Mouse (Mus musculus) CD4-positive helper T cell, adult 2 months (primary cell): ENCODE data around the gene Rfesd.
A peak's percentile ranks its signal among the peaks of the same experiment; 100 is the strongest.

ENCODE experiments used
- DNase-seq: peaks from one replicate; pipeline ENCODE4 v3.0.0-alpha.2; 2012; ENCODE audit warnings: low read depth, missing footprints, low spot score

The Rfesd gene

DNA sequence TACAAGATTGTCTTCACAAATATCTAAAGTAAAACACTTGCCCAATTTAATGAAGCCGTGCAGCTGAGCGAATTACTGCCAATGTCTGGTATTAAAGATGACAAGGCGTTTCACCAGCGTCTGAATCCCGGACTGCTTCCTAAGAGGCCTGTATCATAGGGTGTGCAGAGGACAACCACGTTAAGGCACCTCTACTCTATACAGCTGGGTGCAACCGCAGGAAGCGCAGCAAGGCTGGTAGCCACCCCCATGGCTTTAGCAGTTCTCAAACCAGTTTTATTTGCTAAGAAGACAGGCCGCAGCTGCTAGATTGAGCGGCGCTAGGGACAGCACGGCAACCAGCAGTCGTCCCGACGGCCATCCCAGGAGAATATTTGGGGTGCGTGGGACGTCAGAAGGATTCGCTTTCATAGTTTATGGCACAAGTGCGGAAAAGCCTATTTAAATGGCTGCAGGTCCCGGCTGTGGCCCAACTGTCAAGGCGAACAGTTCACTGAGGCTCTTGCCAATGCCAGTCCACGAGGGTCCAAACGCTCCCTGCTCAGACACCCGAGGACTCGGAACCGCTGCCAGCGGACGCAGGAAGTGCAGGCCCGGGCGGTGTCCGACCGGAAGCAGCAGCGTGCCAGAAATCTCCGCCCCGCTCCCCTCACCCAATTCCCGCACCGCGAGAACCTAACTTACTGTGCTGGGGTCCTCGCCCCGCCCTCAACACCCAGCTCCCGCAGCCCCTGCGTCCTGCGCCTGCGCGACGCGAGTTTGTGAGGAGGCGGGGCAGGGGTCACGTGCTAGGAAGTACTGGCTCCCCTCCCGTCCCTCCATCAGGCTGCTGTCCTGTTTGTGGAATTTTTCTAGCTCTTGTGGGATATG, at the start of gene Rfesd:
Gene Rfesd (minus strand): TSS at position 746 of the 870 bp plus-strand sequence.
- DNase-seq: peak; percentile 98

DNA sequence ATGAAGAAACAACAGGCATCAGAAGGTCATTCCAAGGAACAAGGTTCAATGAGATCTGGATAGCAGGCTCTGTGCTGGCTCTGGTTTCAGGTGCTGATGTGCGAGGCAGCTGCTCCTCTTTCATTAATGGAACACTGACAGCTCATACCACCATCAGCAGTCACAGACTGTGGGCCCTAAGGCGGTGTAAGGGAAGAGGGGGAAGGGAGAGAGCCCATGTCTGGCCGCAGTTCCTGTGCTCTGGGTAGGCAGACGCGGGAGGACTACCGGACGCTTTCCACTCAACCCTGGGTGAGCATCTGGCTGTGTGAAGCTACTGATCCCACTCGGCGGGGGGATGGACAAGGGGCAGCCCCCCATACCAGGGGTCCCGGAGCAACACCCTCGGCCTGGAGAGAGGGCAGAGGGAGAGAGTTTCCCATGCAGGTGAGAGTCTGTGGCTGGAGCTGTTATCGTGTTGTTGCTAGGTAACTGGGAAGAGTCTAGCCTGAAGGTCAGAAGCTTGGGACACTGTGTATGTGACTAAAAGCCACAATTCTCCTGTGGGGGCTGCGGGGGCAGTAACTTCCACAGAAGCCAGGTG, 45.9 kb upstream of the Rfesd start:
- no peak for DNase-seq

DNA sequence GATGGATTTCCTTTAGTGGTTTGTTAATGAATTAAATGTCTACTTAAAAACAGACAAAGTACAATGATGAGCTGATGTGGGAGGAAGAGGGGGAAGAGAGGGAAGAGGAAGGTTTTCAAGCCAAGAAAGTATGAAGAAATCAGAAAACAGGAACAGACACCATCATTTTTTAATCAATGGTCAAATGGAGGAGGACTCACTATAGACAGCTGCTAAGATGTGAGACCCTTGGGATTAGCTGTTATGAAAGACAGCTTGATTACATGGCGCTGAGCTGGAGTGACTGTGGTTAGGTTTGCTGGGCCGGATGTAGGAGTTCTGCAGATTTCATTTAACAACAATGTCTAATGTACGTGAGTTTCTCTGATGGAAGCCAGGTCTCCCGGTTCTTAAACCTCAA, 45.0 kb upstream of the Rfesd start:
- DNase-seq: no peak

DNA sequence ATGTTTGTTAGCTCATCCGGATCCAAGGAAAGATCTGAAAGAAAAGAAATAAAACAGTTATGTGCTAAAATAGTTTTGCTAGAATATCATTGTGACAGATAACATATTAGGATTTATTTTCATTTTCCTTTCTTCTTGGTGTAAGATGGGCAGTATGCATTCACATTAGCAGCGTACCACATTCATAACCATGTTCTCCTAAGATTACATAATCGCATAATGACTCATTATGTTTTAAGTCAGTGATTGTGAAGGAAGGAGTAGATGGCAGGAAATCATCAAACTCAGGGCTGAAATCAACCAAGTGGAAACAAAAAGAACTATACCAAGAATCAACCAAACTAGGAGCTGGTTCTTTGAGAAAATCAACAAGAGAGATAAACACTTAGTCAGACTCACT, 44.0 kb upstream of the Rfesd start:
- DNase-seq: no peak

DNA sequence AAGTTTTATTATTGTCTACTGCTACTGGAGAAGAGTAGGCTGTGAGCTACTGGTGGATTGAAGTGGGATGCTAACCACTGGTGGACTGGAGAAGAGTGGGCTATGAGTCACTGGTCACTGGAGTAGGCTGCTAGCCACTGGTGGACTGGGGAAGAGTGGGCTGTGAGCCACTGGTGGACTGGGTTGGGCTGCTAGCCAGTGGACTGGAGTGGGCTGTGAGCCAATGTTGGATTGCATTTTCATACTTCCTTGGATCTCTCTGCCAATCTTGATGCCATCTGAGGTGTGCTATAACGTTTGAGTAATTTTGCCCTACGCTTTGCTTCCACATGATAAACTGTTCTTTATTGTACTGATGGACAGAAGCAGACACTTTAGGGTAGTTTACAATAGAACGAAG, 43.6 kb upstream of the Rfesd start:
- no peak for DNase-seq

DNA sequence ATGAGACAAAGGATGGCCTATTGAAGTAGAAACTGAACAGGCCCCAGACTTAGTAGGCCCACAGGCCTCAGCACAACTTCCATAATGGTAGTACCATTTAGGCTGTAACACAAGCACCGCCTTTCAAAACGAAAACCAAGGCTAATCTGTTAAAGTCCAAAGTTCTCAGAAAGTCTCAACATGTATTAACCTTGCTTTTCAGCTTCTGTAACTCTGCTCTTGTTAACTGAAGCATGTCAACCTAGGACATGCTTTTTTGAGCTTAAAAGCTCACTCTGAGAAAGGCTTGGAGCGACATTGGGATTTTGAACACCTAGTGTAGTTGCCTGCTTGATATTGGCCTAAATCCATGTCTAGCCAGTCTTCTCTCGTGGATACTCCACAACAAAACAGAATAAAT, 41.1 kb upstream of the Rfesd start:
- DNase-seq: no peak

DNA sequence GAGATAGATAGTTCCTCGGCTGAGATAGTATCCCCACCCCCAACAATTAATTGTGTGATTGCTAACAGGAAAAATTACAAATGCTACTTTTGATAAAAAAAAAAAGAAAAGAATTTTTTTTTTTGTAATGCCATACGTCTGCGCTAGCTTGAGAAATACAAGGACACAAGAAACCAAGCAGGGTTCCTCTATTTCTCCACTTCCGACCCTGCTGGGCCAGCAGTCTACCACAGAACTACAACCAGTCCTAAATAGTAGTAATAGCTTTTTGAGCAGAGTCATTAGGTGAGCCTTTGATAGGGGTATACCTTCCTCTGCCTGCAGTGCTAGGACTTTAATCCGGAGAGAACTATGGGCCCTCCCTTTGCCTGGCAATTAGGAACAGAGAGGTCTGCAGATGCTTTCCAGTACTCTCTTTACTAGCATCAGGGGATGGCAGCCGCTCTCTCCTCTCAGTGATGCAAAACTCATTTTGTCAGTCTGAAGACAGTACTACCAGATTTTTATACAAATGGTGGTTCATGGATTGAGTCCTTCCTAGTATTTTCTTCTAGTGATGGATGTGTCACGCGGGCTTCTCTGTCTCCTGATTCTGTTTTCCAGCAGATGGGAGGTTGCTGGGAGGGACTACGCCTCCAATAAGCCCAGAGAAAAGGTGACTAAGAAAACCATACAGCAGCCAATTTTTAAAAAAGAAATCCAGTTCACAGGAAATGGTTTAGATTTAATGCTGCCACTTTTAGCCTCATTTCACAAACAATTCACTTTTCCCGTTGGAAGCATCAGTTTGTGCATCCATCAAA, 38.9 kb upstream of the Rfesd start:
- no peak for DNase-seq

DNA sequence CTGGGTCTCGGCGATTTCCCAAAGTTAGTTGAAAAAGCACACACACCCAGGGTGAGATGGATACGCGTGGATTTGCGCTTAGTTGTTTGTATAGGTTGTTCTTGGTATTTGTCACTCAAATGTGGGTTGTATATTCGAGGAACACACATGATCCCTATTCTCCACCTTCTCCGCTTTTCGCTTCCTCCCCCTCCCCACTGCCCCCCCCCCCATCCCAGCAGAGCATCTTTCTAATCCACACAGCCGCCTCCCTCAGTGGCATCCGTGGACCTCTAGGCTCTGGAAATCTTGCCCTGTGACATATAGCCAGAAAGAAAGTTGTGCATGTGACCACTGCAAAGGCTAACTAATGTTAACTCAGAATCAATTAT, 38.4 kb upstream of the Rfesd start, which contains the start of gene Gpr150:
Gene Gpr150 (minus strand): TSS at position 101 of the 371 bp plus-strand sequence.
- DNase-seq: no peak

DNA sequence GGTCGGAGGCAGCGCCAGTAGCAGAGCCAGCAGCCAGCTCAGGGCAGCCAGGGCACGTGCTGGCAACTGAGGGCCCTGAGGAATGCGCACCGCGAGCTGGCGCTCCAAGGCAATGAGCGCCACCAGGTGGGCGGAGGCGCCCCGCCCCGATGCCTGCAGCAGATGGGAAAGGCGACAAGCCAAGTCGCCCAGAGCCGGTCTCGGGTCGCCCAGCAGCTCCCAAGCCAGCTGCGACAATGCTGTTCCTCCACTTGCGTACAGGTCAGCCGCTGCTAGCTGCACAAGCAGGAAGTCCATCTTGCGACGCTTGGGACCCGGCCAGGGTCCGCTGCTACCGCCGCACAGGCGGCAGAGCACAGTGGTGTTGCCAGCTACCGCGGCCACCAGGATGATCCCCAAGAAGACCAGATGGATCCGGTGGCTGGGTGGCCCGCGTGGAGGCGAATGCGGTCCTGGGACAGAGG, 37.8 kb upstream of the Rfesd start:
- peak; percentile 54 for DNase-seq

DNA sequence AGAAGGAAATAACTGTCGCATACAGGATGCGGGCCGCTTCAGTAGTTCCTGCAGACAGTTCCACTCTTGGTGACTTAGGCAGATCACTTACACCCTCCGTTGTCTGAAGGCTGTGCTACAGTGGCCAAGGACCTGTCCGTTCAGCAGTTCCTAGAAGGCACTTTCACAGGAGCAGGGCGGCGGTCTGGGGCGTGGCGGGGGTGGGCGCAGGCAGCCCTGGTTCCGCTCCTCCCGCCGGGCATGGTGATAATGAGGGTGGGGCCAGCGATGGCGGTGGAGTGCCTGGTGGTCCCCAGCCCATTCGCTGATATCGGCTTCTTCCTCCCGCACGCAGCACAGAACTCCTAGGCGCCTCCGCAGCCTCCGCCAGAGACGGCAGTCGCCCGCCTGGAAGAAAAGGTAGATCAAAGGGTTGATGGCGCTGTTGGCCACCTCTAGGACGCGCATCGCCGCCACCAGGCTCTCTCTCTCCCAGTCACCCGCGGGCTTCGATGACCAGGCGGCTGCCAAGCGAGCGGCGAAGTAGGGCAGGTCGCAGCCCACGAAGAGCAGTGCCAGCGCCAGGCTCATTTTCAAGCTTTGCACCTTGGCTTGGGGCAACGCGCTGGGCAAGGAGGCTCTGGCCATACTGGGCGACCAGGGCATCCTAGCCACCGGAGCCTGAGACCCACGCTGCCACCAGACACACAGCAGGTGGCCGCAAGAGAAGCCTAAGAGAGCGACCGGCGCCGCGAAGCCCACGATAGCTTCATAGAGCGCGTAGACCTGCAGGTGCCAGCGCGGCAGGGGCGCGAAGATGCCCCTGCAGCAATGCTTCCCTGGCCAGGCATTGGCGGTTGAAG, 37.1 kb upstream of the Rfesd start:
- peak; percentile 14 for DNase-seq

DNA sequence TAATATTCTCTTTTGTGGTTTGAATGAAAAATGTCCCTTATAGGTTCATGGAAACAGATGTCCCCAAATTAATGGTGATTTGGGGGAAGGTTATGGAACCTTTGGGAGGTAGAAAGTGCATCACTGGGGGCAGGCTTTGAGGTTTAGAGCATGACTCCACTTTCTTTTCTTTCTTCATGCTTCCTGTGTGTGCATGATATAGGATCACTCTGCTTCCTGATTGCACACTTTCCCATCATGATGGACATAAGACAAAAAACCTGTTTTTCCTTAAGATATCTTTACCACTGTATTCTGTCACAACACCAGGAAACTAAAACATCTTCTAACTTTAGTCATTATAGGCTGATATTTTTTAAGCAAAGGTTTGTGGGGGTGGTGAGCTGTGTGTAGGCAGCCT, 26.5 kb upstream of the Rfesd start:
- no peak for DNase-seq

DNA sequence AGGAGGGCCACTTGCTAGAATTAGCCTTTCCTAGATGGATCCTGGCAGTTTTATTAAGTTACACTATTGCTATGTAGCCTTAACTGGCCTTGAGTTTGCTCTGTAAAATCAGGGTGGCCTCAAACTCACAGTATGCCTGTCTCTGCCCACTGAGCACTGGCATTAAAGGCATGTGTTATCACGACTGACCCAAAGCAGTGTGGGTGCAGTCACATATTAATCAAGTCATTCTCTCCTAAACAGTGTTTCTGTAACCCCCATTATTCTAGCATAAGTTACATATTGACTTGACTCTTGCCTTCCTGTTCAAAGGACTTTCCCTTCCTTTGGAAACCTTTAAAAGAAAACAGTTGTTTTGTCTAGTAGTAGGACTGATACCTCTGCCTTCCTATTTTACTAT, 23.9 kb upstream of the Rfesd start:
- DNase-seq: no peak

DNA sequence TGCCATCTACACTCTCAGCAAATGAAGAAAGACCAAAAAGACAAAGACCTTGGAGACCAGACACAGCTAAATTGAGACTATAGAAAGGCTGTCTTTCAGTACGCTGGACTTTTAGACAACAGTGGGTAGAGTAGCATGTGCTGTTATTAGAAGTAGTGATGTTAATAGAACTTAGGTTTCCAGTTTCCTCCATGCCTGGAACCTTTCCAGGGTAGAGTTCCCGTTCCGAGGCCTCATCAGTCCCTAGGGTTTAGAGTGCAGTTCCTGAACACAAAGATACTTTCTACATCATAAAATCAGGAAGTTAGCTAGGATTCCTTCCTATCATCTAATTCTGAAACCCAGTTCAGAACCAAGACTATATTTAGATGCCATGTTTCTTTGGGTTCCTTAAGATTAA, 6.1 kb upstream of the Rfesd start:
- no peak for DNase-seq

DNA sequence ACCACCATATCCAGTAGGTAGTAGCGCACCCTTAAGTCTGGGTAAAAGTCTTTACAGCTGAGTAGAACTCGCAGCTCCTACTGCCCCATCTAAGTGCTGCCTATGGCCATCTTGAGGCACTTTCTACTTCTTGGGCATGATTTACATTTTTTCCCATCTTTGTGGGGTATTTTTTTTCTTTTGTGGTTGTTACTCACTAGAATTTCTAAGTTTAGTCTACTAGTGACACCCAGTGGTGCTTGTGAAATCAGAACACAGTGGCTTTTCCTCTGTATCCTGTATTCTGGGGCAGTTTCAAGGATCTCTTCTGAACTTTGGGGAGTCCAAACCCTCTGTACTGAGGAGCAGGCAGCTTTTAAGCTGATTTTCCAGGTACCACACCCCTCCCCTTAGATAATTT, 3.3 kb upstream of the Rfesd start:
- no peak for DNase-seq

DNA sequence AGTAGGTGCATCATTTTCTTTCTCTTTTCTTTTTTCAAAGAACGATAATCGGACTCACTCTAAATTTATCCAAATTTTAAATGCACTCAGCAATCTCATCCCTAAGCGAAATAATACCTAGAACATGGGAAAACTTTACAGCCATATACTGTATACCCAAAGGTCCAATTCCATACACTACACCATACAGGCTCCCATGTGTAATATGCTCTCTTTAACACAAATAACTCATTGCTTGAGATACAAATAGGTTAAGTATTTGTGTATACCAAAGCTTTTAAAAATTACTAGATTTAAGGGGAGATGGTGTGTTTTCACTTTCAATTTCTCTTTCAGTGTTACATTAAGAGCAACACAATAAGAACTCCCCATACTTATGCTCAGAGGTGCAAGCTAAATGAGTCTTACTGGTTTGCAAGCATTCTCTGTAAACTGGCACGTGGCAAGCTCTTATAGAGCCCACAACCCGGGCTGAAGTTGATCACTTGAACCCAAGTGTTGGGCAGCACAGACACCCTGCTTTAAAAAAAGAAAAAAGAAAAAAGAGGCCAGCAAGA, 403 bp upstream of the Rfesd start:
- no peak for DNase-seq

DNA sequence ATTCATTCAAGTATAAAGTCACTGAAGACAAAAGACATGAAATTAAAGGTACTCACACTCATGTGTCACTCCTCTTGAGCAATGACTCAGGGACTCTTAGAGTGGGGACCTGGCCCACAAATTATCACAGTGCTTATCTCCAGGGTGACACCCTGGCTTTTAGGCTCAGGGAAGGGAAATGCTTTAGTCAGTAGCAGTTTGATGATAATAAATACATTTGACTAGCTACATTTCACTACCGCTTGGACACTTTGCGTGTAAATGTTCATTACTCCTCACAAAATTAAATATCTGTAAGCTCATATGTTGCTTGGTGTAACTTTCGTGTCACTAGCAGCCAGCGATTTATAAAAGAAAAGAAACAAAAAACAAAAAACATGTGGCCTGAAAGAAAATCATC, 1.1 kb downstream of the Rfesd start:
- DNase-seq: peak; percentile 45

DNA sequence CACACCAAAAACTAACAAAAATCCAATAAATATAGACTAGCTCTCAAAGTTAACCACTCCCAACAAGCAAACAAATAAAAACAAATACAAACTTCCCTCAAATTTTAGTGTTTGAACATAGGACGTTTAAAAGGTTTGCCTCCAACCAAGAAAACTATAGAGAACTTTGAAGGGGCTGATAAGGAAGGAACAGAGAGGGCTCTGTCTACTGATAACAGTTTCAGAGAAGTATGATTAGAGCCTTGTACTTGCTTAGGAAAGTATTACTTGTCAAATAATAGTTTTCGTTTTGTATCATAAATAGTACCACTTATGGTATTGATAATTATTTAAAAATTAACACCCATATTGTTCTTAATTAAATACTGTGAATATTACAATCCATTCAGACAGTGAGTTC, 4.0 kb downstream of the Rfesd start:
- no peak for DNase-seq

DNA sequence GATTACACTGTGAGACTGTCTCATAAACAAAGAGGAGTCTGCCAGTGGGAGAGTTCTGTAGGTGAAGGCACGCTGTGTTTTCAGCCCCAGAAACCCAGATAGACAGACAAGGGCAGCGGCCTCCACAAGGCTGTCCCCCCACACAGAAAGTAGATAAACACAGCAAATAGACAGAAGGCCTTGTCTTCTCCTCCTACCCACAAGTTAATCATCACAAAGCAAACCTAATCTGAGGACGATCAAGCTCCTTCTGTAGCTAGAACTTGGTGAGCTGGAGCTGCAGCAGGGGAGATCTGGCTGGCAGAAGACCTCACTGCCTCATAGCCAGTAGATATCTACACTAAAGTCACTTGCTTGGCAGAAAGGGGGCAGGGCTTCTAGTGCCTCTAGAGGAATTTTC, 15.2 kb downstream of the Rfesd start:
- no peak for DNase-seq

DNA sequence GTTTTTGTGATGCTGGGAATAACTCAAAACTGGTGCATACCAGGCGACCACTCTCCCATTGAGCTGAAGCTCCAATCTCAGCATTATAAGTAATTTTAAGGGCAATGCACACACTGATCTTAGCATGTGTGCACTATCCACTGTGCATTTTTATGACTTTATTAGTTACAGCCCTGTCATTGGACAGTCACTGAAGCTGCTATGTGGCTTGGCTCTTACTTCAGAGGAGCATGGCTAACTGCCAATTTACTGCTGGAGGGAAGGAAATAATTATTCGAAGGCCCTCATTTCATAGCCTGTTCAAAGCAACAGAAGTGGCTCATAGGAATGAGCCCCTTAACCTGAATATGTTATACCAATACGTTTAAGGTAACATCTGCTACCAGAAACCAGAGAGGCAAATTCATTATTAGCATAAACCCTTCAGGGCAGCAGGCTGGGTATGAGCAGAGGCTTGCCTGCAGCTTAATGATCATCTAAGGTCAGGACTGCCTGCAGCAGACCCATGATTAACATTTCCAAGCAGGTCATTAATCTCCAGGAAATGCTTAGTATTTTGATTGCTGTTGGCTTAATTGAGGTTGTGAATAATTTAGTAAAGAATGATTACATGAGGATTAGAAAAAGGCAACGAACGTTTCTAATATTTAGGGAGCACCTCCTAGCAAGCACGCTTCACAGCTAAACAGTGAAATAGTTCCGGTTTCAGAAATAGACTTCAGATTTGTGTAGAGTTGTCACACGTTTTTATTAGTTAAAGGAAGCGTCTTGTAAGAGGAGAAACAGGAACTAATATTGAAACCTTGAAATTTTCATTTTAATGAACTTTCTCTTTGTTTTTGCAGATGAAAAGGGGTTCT, 26.1 kb downstream of the Rfesd start:
- DNase-seq: no peak

DNA sequence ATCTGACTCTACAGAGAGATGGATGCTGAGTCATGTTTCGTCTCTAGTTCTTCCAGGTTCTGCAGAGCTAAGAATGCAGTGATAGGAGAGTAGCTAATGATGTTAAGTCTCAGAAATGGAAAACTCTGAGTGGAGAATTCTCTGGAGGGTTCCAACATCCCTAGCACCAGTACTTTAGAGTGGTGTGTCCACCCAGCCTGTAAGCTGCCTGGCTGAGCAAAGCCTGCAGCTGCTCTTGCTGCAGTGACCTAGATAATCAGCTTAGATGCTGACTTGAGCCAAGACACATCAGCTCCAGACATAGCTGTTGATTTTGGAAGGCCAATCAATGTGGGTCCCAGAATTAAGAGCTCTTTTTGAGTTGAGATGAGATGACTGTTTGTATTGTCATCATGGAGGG, 30.4 kb downstream of the Rfesd start:
- no peak for DNase-seq
